Mouse (Mus musculus) subcutaneous adipose tissue, adult 2 months (tissue): ENCODE results near the gene Ubxn4. TPM values are rescaled to one million over a fixed set of nuclear protein-coding genes. Genes with fewer than 3 reads are reported as not detected.

Experiments
- polyA plus RNA-seq: library from polyadenylated mRNA; depleted of rRNA; stranded (reverse); fragments of >200 nt; gene quantifications from 2 replicates; pipeline ENCODE4 v1.2.3, GENCODE M21; 2012; ENCODE audit warnings: low replicate concordance; rRNA removed

Ubxn4 gene
- polyA plus RNA-seq: 22.2 and 26.1 TPM in 2 replicates

DNA sequence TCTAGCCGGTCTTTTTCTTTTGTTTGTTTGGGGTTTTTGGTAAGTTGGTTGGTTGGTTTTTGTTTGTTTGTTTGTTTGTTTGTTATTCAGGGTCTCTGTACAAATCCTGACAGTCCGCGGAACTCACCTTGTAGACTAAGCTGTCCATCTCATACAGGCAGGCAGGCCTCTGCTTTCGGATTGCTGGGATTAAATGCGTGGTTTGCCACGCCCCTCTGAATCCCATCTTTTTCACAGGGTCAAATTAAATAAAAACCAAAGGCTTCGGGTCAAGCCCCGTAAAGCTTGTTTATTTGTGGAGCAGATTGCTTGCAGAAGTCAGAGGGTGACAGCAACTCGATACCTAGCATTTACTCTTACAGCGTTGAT is at the start of gene Ubxn4:
Gene Ubxn4 (plus strand): TSS at position 338 of the 369 bp plus-strand sequence.

DNA sequence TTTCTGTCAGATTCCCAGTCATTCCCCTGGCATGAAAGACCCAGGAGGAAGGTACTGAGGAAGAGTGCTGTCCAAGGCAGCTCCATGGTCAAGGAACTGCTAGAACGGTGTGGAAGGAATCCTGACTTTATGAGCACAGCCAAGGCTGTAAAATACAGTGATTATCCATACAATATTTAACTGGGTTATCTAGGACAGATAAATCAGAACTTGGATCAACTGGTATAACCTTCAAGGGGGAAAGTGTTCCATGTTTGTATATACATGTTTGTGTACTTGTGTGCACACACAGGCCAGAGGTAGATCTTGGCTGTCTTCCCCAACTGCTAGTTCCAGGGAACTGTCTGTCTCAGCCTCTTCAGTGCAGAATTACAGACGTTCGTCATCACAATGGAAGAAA is 84.5 kb downstream of the Ubxn4 start, which contains the start of gene Lct:
Gene Lct (minus strand): TSS at position 101 of the 400 bp plus-strand sequence.

Other genes with a start within 250 kb of the Ubxn4 start
- gene Zranb3, start 140.9 kb upstream of the Ubxn4 start, polyA plus RNA-seq: 1.1 and 3.0 TPM in 2 replicates
- gene R3hdm1, start 140.7 kb upstream of the Ubxn4 start, polyA plus RNA-seq: 19.9 and 46.5 TPM in 2 replicates
- 0.01 and 0.19 TPM in 2 replicates for gene Lct, start 84.4 kb downstream of the Ubxn4 start, polyA plus RNA-seq
- 4.4 and 32.5 TPM in 2 replicates for gene Mcm6, start 115.7 kb downstream of the Ubxn4 start, polyA plus RNA-seq
- gene Dars, start 173.4 kb downstream of the Ubxn4 start, polyA plus RNA-seq: 19.7 and 24.0 TPM in 2 replicates